Mouse (Mus musculus) embryonic fibroblast, embryonic 13.5 days (primary cell): ENCODE results near the gene Cacna2d4.

Source experiments
- CTCF ChIP-seq: IDR thresholded peaks from 2 replicates; pipeline ENCODE4 v1.5.1; 2011; ENCODE audit warnings: mild to moderate bottlenecking, control low read depth, low read length, moderate library complexity, borderline replicate concordance; ENCODE audit not compliant: insufficient read depth
- POLR2A ChIP-seq: IDR thresholded peaks from 2 replicates; pipeline ENCODE4 v1.6.1; 2011; ENCODE audit warnings: low read depth, mild to moderate bottlenecking, control low read depth, low read length, moderate library complexity

DNA sequence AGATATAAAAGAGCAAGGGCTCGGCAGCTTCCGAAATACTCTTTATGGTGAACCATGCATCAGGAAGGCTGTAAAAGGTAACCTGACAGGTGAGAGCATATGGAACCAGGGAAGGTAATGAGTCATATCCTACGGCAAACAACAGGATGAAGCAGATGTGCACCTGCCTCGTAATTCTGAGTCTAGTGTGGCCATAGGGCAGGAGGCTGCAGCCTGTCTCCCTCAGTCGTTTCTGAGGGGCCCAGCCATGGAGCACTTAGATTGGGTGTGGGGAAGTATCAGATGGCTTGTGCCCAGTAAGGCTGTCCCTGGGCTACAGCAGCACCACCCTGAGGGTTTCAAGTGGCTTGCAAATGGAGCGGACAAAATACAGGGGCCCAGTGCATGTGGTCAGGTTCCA, 116.2 kb downstream of the Cacna2d4 start:
- no peak for TF ChIP-seq CTCF
- TF ChIP-seq POLR2A = no peak
